Mouse (Mus musculus) G1E (cell line): ENCODE results near the gene Ugp2.

ENCODE experiments used
- CTCF ChIP-seq: IDR thresholded peaks from 2 replicates; pipeline ENCODE4 v1.5.1; 2012; ENCODE audit warnings: low read depth, low read length, inconsistent platforms, mixed read lengths
- GATA1 ChIP-seq: IDR thresholded peaks from 2 replicates; pipeline ENCODE4 v1.6.1; 2012; ENCODE audit warnings: borderline replicate concordance, low read length, inconsistent platforms, mixed read lengths

- TF ChIP-seq CTCF, result no peak
- no peak for TF ChIP-seq GATA1
These were observed 67.4 kb downstream of the Ugp2 start for GRCm38 (mm10) chr11:21303619-21304018.
